Mouse (Mus musculus) liver, embryonic 11.5 days (tissue): ENCODE measurements around the gene Eid2. TPM values are rescaled to one million over a fixed set of nuclear protein-coding genes. Genes with fewer than 3 reads are reported as not detected.

ENCODE experiments used
- ATAC-seq: fragments of 200-750 bp; cut with Nextera tagmentation; replicated peaks from 2 replicates; pipeline ENCODE4 v1.8.0; 2017; ENCODE audit warnings: moderate number of reproducible peaks, mild to moderate bottlenecking, moderate TSS enrichment, moderate library complexity; ENCODE audit not compliant: low FRiP score
- DNase-seq: peaks from one replicate; pipeline ENCODE4 v3.0.0-alpha.2; 2017; ENCODE audit warnings: low spot score
- H3K27ac ChIP-seq: fragments of 300-500 bp; sonication (generic); 2 replicates; pipeline ENCODE4 v1.5.1; 2014; ENCODE audit warnings: mild to moderate bottlenecking, low read depth, low read length, control low read depth
- H3K27me3 ChIP-seq: fragments of 300-500 bp; sonication (generic); replicated peaks from 2 replicates; pipeline ENCODE4 v1.6.1; 2014; ENCODE audit warnings: low read length, mixed read lengths; ENCODE audit not compliant: control insufficient read depth, insufficient read depth
- H3K36me3 ChIP-seq: fragments of 300-500 bp; sonication (generic); 2 replicates; pipeline ENCODE4 v1.6.1; 2014; ENCODE audit warnings: mild to moderate bottlenecking, low read length, moderate library complexity, mixed read lengths; ENCODE audit not compliant: control insufficient read depth, insufficient read depth
- H3K4me1 ChIP-seq: fragments of 300-500 bp; sonication (generic); replicated peaks from 2 replicates; pipeline ENCODE4 v1.6.1; 2014; ENCODE audit warnings: low read length, mixed read lengths; ENCODE audit not compliant: control insufficient read depth, insufficient read depth
- H3K4me2 ChIP-seq: fragments of 300-500 bp; sonication (generic); 2 replicates; pipeline ENCODE4 v1.6.1; 2014; ENCODE audit warnings: mild to moderate bottlenecking, control low read depth, moderate library complexity
- H3K4me3 ChIP-seq: fragments of 300-500 bp; sonication (generic); 2 replicates; pipeline ENCODE4 v1.5.1; 2014; ENCODE audit warnings: low read depth, low read length, control low read depth
- H3K9ac ChIP-seq: fragments of 300-500 bp; sonication (generic); 2 replicates; pipeline ENCODE4 v1.6.1; 2014; ENCODE audit warnings: low read depth, low read length, control low read depth
- H3K9me3 ChIP-seq: fragments of 300-500 bp; sonication (generic); 2 replicates; pipeline ENCODE4 v1.6.1; 2016; ENCODE audit warnings: low read length, inconsistent platforms, mixed read lengths; ENCODE audit not compliant: control insufficient read depth
- WGBS: fragments of 180-500 bp; shearing (Covaris S2); extraction: QIAGEN DNeasy Blood & Tissue Kit; methylation state at CpG from one replicate; pipeline ENCODE4 v1.1.7; 2014; 5-methylcytosine and 5-hydroxymethylcytosine counted together
- polyA plus RNA-seq: library from polyadenylated mRNA; unstranded; fragments of >200 nt; fragmentation: Nextera tagmentation; extraction: Ambion mirVana; gene quantifications from 2 replicates; pipeline ENCODE4 v1.2.1, GENCODE M21; 2014

Eid2 gene
- polyA plus RNA-seq, 1 experiment from 2014 or later, result 4.6 TPM

DNA sequence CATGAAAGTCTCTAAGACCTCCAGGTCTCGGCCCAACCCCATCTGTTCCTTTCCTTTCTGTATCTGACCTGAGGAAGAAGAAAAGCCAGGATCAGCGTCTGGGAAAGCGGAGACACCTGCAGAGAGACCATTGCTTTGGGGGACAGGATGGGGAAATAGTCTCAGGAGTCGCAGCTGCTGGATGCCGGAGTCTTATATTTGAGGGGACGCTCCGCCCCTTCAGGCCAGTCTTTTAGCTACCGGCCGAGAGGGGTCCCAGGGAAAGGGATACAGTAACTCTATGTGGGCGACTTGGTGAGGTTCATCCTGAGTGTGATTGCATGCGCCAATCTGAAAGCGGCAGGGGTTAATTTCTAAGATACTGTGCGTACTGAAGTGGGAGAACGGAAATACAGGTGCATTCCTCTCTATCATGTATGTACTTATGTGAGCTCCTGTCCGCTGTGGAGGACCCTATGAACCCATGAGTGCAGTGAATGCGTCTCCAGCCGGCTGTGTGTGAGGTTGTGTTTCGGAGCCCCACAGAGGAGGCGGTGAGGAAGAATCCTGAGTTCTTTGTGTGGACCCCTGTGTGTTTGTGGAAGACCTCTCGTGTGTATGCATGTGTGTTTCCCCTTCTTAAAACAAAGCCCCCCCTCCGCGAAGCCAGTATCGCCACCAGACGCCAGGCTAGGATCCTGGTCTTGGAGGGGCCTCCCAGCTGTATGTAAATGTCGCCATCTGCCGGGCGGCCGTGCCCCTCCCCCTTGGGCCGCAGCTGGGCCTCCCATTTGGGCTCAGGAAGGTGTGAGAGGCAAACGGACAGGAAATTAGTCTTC is 34.1 kb downstream of the Eid2 start, which contains the start of gene Dll3:
Gene Dll3, minus strand, starts transcription at position 623 of the 818 bp plus-strand sequence.
- no peaks in the 10 kb centered on the region for H3K9me3 ChIP-seq

DNA sequence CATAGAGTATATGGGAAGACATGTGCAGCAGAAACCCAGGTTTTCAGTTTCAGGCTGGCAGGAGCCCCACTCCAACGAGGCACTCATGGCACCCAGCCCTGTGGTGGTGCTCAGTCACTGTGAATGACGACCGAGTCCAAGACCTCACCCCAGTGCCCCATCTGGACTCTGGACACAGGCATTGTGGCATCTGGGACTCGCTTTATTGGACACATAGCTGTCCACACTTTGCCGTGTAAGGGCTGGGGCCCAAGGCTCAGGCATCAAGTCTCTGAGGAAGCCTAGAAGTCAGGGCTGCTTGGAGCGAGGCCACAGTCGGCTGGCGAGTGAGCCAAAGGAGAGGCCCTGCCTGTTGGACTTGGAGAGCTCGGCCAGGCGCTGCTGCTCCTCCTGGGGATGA is 38.0 kb downstream of the Eid2 start:
- DNase-seq, result no peak
- WGBS, result 88% methylated on average over 10 of the region's 10 CpGs
- Histone ChIP-seq H3K4me2 (no peak overlapping the region), H3K27me3 (peaks cover 24% of the 10 kb centered on the region), H3K9ac (no peak overlapping the region), H3K4me1 (peaks cover 12% of the 10 kb centered on the region), H3K9me3 (no peaks in the 10 kb centered on the region), H3K27ac (no peak overlapping the region), H3K4me3 (no peak overlapping the region), H3K36me3 (peaks cover 45% of the 10 kb centered on the region)
- no peak for ATAC-seq

More for the DNA sequence above, 34.1 kb downstream of the Eid2 start, which contains the start of gene Dll3:
- H3K27ac ChIP-seq, result no peak within 1 kb of the TSS
- peaks cover 21% of the 10 kb centered on the region for H3K36me3 ChIP-seq
- DNase-seq, result peak; percentile 74
- H3K27me3 ChIP-seq, result peaks cover 54% of the 10 kb centered on the region
- peaks cover 14% of the 10 kb centered on the region for H3K4me1 ChIP-seq
- peak within 1 kb of the TSS; percentile 66 for H3K4me2 ChIP-seq
- ATAC-seq, result peak; percentile 50
- peak within 1 kb of the TSS; percentile 34 for H3K4me3 ChIP-seq
- 3% methylated on average over 30 of the region's 30 CpGs for WGBS
- 0 out of 2 replicates have a peak within 1 kb of the TSS, but pooled peaks have one; percentile 31 for H3K9ac ChIP-seq

GRCm38 (mm10) chr7:28306216-28306615 is 38.5 kb downstream of the Eid2 start:
- H3K4me3 ChIP-seq, result no peak overlapping the region
- H3K27me3 ChIP-seq, result peaks cover 18% of the 10 kb centered on the region
- H3K9ac ChIP-seq, result no peak overlapping the region
- H3K9me3 ChIP-seq, result no peaks in the 10 kb centered on the region
- H3K27ac ChIP-seq, result no peak overlapping the region
- DNase-seq (no peak), ATAC-seq (no peak)
- 96% methylated on average over 8 of the region's 8 CpGs for WGBS
- H3K36me3 ChIP-seq, result peaks cover 45% of the 10 kb centered on the region
- H3K4me1 ChIP-seq, result peaks cover 17% of the 10 kb centered on the region
- no peak overlapping the region for H3K4me2 ChIP-seq

DNA sequence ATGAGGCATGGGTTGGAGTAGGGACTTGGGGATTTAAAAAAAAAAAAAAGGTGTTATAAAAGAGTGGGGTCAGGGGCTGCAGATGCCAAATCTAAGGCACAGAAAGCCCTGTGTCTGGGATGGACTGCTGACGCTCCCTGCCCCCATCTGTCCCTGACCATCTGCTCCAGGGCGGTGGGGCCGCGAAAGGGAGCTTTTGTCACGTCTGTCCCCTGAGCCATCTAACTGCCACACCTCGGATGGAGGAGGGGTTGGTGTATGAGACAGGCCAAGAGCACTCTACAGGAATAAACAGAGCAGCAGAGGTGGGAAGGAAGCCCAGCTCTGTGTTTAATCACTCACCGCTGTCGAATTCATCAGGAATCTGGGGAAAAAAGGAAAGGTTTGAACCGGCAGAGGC is 42.1 kb downstream of the Eid2 start:
- H3K36me3 ChIP-seq, result peaks cover 48% of the 10 kb centered on the region

GRCm38 (mm10) chr7:28311151-28311925 is 43.7 kb downstream of the Eid2 start:
- peaks cover 12% of the 10 kb centered on the region for H3K4me1 ChIP-seq
- 4% methylated on average over 35 of the region's 35 CpGs for WGBS
- no peaks in the 10 kb centered on the region for H3K27me3 ChIP-seq
- ATAC-seq (peak; percentile 56; the same call in 1 of the 2 replicates), DNase-seq (peak; percentile 37)
- peak overlapping the region; percentile 74 for H3K4me2 ChIP-seq
- H3K9me3 ChIP-seq, result no peaks in the 10 kb centered on the region
- peak overlapping the region; percentile 94 for H3K9ac ChIP-seq
- peaks cover 48% of the 10 kb centered on the region for H3K36me3 ChIP-seq
- H3K4me3 ChIP-seq, result peak overlapping the region; percentile 99
- H3K27ac ChIP-seq, result peak overlapping the region; percentile 56

More for the DNA sequence above, 42.1 kb downstream of the Eid2 start:
- 70% methylated on average over 9 of the region's 9 CpGs for WGBS
- Histone ChIP-seq H3K27ac (no peak overlapping the region), H3K4me3 (no peak overlapping the region), H3K27me3 (no peaks in the 10 kb centered on the region), H3K9me3 (no peaks in the 10 kb centered on the region), H3K4me2 (no peak overlapping the region), H3K9ac (no peak overlapping the region), H3K4me1 (peaks cover 12% of the 10 kb centered on the region)
- ATAC-seq (no peak), DNase-seq (no peak)

DNA sequence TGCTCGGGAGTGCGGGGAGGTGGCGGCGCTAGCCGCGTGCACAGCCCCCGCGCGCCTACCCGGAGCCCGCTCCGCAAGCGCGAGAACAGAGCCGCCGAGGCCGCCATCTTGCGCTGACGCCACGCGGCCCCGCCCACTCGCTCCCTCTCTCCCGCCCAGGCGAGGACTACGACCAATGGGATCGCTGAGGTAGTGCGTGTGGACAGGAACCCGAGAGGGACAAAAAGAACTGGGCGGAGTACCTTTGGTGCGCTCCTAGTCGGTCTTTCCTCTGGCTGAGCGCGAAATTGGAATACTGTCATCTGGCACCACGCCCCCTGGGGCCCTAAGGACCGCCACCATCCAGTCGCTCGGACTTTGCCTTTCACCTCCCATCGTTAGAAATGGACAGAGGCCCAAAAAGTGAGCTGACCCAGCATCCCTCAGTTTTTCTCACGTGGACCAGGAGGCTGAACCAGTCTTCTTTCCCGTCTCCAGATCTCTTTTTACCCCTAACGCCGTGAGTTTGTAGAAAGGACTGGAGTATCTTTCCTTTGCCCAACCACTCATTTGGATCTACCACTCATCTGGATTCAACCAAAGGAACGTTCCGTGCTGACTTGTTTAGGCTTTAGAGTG is 44.4 kb downstream of the Eid2 start, which contains the start of gene Timm50:
Gene Timm50, minus strand, starts transcription at position 147 of the 618 bp plus-strand sequence.
- peak within 1 kb of the TSS; percentile 99 for H3K4me3 ChIP-seq
- no peaks in the 10 kb centered on the region for H3K9me3 ChIP-seq
- WGBS, result under 1% methylated on average over 42 of the region's 45 CpGs
- H3K4me1 ChIP-seq, result peaks cover 12% of the 10 kb centered on the region
- ATAC-seq (peak; percentile 97), DNase-seq (peak; percentile 92)
- H3K27ac ChIP-seq, result peak within 1 kb of the TSS; percentile 56
- peak within 1 kb of the TSS; percentile 94 for H3K9ac ChIP-seq
- H3K36me3 ChIP-seq, result peaks cover 47% of the 10 kb centered on the region
- peak within 1 kb of the TSS; percentile 74 for H3K4me2 ChIP-seq
- no peaks in the 10 kb centered on the region for H3K27me3 ChIP-seq

GRCm38 (mm10) chr7:28318036-28318435 is 50.4 kb downstream of the Eid2 start:
- WGBS, result 82% methylated on average over 3 of the region's 3 CpGs
- Histone ChIP-seq H3K9ac (no peak overlapping the region), H3K4me3 (no peak overlapping the region), H3K27me3 (no peaks in the 10 kb centered on the region), H3K4me2 (no peak overlapping the region), H3K9me3 (no peaks in the 10 kb centered on the region), H3K36me3 (peaks cover 74% of the 10 kb centered on the region), H3K4me1 (no peaks in the 10 kb centered on the region), H3K27ac (no peak overlapping the region)
- DNase-seq, result no peak
- no peak for ATAC-seq

DNA sequence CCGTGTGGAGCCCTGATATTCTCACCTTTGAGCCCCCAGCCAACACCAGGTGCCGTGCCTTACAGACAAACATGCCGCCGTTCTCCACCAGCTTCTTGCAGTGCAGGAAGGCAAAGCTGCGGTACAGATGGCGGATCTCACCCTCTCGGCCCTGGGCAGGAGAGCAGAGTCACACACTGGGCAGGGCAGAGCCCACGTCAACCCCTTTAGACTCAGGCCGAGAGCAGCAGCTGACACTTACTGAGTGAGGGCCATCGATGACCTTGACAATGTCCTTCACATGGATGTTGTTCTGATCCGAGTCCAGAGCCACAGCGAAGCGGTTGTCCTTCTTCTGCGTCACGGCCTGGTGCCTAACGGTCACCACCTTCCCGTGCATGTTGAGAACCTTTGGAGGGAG is 51.0 kb downstream of the Eid2 start:
- Histone ChIP-seq H3K9ac (no peak overlapping the region), H3K27ac (no peak overlapping the region), H3K36me3 (peaks cover 80% of the 10 kb centered on the region), H3K27me3 (no peaks in the 10 kb centered on the region), H3K4me2 (no peak overlapping the region), H3K4me1 (no peaks in the 10 kb centered on the region), H3K4me3 (no peak overlapping the region), H3K9me3 (no peaks in the 10 kb centered on the region)
- ATAC-seq, result no peak
- 92% methylated on average over 17 of the region's 17 CpGs for WGBS
- DNase-seq, result no peak
